Mouse (Mus musculus) bone marrow macrophage, adult 2 months (primary cell): ENCODE results near the gene S100a2. TPM values are rescaled to one million over a fixed set of nuclear protein-coding genes. Genes with fewer than 3 reads are reported as not detected.

Experiments
- H3K27ac ChIP-seq: 2 replicates; pipeline ENCODE4 v1.5.1; 2012; ENCODE audit warnings: low read depth, low read length; ENCODE audit not compliant: insufficient read depth
- H3K4me1 ChIP-seq: 2 replicates; pipeline ENCODE4 v1.6.1; 2012; ENCODE audit warnings: low read length; ENCODE audit not compliant: control insufficient read depth, insufficient read depth
- H3K4me3 ChIP-seq: 2 replicates; pipeline ENCODE4 v1.5.1; 2012; ENCODE audit warnings: mild to moderate bottlenecking, low read length, moderate library complexity; ENCODE audit not compliant: insufficient read depth
- CTCF ChIP-seq: IDR thresholded peaks from 2 replicates; pipeline ENCODE4 v1.5.1; 2012; ENCODE audit warnings: low read depth, mild to moderate bottlenecking, low read length, moderate library complexity
- POLR2A ChIP-seq: IDR thresholded peaks from 2 replicates; pipeline ENCODE4 v1.6.1; 2012; ENCODE audit warnings: mild to moderate bottlenecking, low read depth, low read length, borderline replicate concordance
- polyA plus RNA-seq: library from polyadenylated mRNA; stranded (reverse); fragments of >200 nt; gene quantifications from 2 replicates; pipeline ENCODE4 v1.2.4, GENCODE M21; 2012; ENCODE audit not compliant: missing spikeins, insufficient read depth, insufficient read length

The S100a2 gene
- polyA plus RNA-seq, 1 experiment = not detected

GRCm38 (mm10) chr3:90579433-90579832 lies 10.6 kb upstream of the S100a2 start:
- Histone ChIP-seq H3K4me1 (peaks cover 4% of the 10 kb centered on the region; the same call in 1 of the 2 replicates), H3K4me3 (no peak overlapping the region), H3K27ac (no peak overlapping the region)
- TF ChIP-seq POLR2A (no peak), CTCF (no peak)

- H3K4me1 ChIP-seq = peaks cover 4% of the 10 kb centered on the region
- H3K27ac ChIP-seq = no peak overlapping the region
- no peak for TF ChIP-seq CTCF
- TF ChIP-seq POLR2A = no peak
- H3K4me3 ChIP-seq = no peak overlapping the region
Observed at GRCm38 (mm10) chr3:90581141-90581540, 8.9 kb upstream of the S100a2 start.

GRCm38 (mm10) chr3:90582156-90582555 lies 7.9 kb upstream of the S100a2 start:
- H3K4me3 ChIP-seq = no peak overlapping the region
- no peak for TF ChIP-seq POLR2A
- TF ChIP-seq CTCF = peak; percentile 24; the same call in 1 of the 2 replicates
- H3K27ac ChIP-seq = no peak overlapping the region
- peaks cover 14% of the 10 kb centered on the region for H3K4me1 ChIP-seq

GRCm38 (mm10) chr3:90582556-90582955 lies 7.5 kb upstream of the S100a2 start:
- peaks cover 18% of the 10 kb centered on the region for H3K4me1 ChIP-seq
- TF ChIP-seq POLR2A = no peak
- TF ChIP-seq CTCF = no peak; the same call in 1 of the 2 replicates
- H3K27ac ChIP-seq = no peak overlapping the region
- H3K4me3 ChIP-seq = no peak overlapping the region

- TF ChIP-seq POLR2A (no peak), CTCF (no peak)
- H3K4me3 ChIP-seq = no peak overlapping the region
- no peak overlapping the region for H3K27ac ChIP-seq
- H3K4me1 ChIP-seq = peaks cover 31% of the 10 kb centered on the region
Observed at GRCm38 (mm10) chr3:90583893-90584292, 6.2 kb upstream of the S100a2 start.

- H3K27ac ChIP-seq = no peak overlapping the region
- H3K4me1 ChIP-seq = peaks cover 45% of the 10 kb centered on the region
- TF ChIP-seq POLR2A (no peak), CTCF (peak; percentile 79)
Observed at GRCm38 (mm10) chr3:90585595-90585994, 4.5 kb upstream of the S100a2 start.

GRCm38 (mm10) chr3:90586016-90586643 lies 3.9 kb upstream of the S100a2 start:
- Histone ChIP-seq H3K4me3 (no peak overlapping the region), H3K27ac (peak overlapping the region; percentile 91), H3K4me1 (peaks cover 45% of the 10 kb centered on the region)
- TF ChIP-seq POLR2A = no peak
- no peak for TF ChIP-seq CTCF

More at GRCm38 (mm10) chr3:90585595-90585994, 4.5 kb upstream of the S100a2 start:
- H3K4me3 ChIP-seq = no peak overlapping the region

GRCm38 (mm10) chr3:90586906-90587305 lies 3.1 kb upstream of the S100a2 start:
- Histone ChIP-seq H3K4me3 (peak overlapping the region; percentile 24), H3K4me1 (peaks cover 45% of the 10 kb centered on the region), H3K27ac (peak overlapping the region; percentile 91)
- TF ChIP-seq CTCF = no peak

- peak overlapping the region; percentile 91 for H3K27ac ChIP-seq
- no peak for TF ChIP-seq POLR2A
- TF ChIP-seq CTCF = no peak
- H3K4me3 ChIP-seq = peak overlapping the region; percentile 24
- peaks cover 45% of the 10 kb centered on the region for H3K4me1 ChIP-seq
Observed at GRCm38 (mm10) chr3:90587361-90588101, 2.5 kb upstream of the S100a2 start.

GRCm38 (mm10) chr3:90589390-90589789 lies 657 bp upstream of the S100a2 start:
- TF ChIP-seq POLR2A (no peak), CTCF (no peak)
- Histone ChIP-seq H3K4me3 (no peak overlapping the region), H3K27ac (peak overlapping the region; percentile 51), H3K4me1 (peaks cover 49% of the 10 kb centered on the region)

- peaks cover 29% of the 10 kb centered on the region for H3K4me1 ChIP-seq
- TF ChIP-seq POLR2A = no peak
- no peak for TF ChIP-seq CTCF
- H3K4me3 ChIP-seq = no peak overlapping the region
- H3K27ac ChIP-seq = peak overlapping the region; percentile 18; the same call in 1 of the 2 replicates
Observed at GRCm38 (mm10) chr3:90594466-90594865, 4.4 kb downstream of the S100a2 start.
